Mouse (Mus musculus) stomach, postnatal 0 days (tissue): ENCODE data around the gene Oasl1.

Experiments
- CTCF ChIP-seq: IDR thresholded peaks from 2 replicates; pipeline ENCODE4 v1.5.1; 2016; ENCODE audit warnings: antibody characterized with exemption, low read depth, mild to moderate bottlenecking, moderate library complexity
- EP300 ChIP-seq: optimal IDR thresholded peaks from 2 replicates; pipeline ENCODE3; 2016; ENCODE audit warnings: antibody characterized with exemption

- no peak for TF ChIP-seq EP300
- no peak for TF ChIP-seq CTCF
Observed at GRCm38 (mm10) chr5:114964967-114965898, 42.2 kb downstream of the Oasl1 start.
